Mouse (Mus musculus) stomach, postnatal 0 days (tissue): Measurements from ENCODE around the gene Cpvl.

Source experiments
- CTCF ChIP-seq: IDR thresholded peaks from 2 replicates; pipeline ENCODE4 v1.5.1; 2016; ENCODE audit warnings: antibody characterized with exemption, low read depth, mild to moderate bottlenecking, moderate library complexity
- EP300 ChIP-seq: optimal IDR thresholded peaks from 2 replicates; pipeline ENCODE3; 2016; ENCODE audit warnings: antibody characterized with exemption

GRCm38 (mm10) chr6:53931605-53932004 lies 46.9 kb downstream of the Cpvl start:
- TF ChIP-seq CTCF (no peak), EP300 (no peak)
